Mouse (Mus musculus) kidney, adult 2 months (tissue): ENCODE results near the gene Hexb.

Source experiments
- CTCF ChIP-seq: fragments of 200-500 bp; conservative IDR thresholded peaks from 2 replicates; pipeline ENCODE4 v1.5.1; 2011; ENCODE audit warnings: low read depth, mild to moderate bottlenecking, control low read depth, low read length, moderate library complexity, mixed read lengths; ENCODE audit not compliant: insufficient read depth, insufficient read length
- POLR2A ChIP-seq: fragments of 200-500 bp; IDR thresholded peaks from one replicate; pipeline ENCODE4 v1.6.1; 2011; ENCODE audit warnings: low read depth, low read length, control low read depth

DNA sequence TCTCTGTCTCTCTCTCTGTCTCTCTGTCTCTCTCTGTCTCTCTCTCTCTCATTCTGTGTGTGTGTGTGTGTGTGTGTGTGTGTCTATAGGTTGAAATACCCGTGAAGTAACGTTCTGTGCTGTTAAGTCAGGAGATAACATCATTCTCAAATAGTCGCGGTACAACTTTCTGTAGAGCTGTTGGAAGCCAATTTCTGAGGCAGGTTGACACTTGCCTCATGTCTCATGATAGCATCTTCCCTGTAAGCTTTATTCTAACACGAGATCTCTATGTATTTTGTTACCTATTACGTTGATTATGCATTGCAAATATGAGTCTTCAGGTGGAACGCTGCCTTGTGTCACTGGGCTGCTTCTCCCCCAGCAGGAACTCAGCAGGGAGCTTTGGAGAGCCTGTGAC is 55.8 kb downstream of the Hexb start:
- no peak for TF ChIP-seq CTCF
- TF ChIP-seq POLR2A: no peak
